Mouse (Mus musculus) megakaryocyte, embryonic 14.5 days (primary cell): ENCODE results near the gene Slc25a48. TPM values are rescaled to one million over a fixed set of nuclear protein-coding genes. Genes with fewer than 3 reads are reported as not detected.

Source experiments
- H3K27me3 ChIP-seq: replicated peaks from 2 replicates; pipeline ENCODE3; 2012; ENCODE audit warnings: inconsistent platforms
- H3K36me3 ChIP-seq: replicated peaks from 2 replicates; pipeline ENCODE3; 2012; ENCODE audit warnings: low read length, inconsistent platforms, mixed read lengths
- H3K4me1 ChIP-seq: 2 replicates; pipeline ENCODE4 v1.6.1; 2012; ENCODE audit warnings: inconsistent platforms
- H3K4me3 ChIP-seq: replicated peaks from 2 replicates; pipeline ENCODE3; 2012; ENCODE audit warnings: moderate library complexity, mild to moderate bottlenecking, inconsistent platforms
- H3K9me3 ChIP-seq: 2 replicates; pipeline ENCODE4 v1.6.1; 2012; ENCODE audit warnings: inconsistent platforms
- FLI1 ChIP-seq: IDR thresholded peaks from 2 replicates; pipeline ENCODE4 v1.6.1; 2012; ENCODE audit warnings: low read length, inconsistent platforms, mixed read lengths
- GATA1 ChIP-seq: IDR thresholded peaks from 3 replicates; pipeline ENCODE4 v1.6.1; 2012; ENCODE audit warnings: mixed read lengths, low read length, inconsistent platforms, borderline replicate concordance
- polyA plus RNA-seq: library from polyadenylated mRNA; stranded (reverse); fragments of >175 nt; gene quantifications from 2 replicates; pipeline ENCODE4 v1.2.3, GENCODE M21; 2012; ENCODE audit warnings: low replicate concordance; ENCODE audit not compliant: insufficient read depth

The Slc25a48 gene
- polyA plus RNA-seq, 1 experiment, result not detected

DNA sequence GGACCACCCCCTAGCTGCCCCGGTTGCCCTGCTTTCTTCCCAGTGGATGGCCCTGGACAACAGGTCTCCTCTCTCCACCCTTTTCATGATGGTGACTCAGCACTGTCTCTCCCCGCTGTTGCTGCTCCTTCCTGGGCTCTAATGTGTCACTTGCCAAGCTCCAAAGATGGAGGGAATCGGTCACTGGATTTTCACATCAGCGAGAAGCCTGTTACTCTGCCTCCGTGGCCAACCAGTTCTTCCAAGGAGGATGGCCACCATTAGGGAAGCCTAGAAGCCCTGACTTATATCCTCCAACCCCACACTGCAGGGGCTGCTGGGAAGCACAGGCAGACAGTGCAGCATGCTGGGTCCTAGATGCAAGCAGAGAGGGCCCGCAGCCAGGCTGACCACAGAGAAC, 33.1 kb downstream of the Slc25a48 start:
- peaks cover 12% of the 10 kb centered on the region for H3K27me3 ChIP-seq
- no peak overlapping the region for H3K4me3 ChIP-seq
- H3K36me3 ChIP-seq, result no peaks in the 10 kb centered on the region
- no peaks in the 10 kb centered on the region for H3K9me3 ChIP-seq
- TF ChIP-seq FLI1 (no peak), GATA1 (no peak)
- no peaks in the 10 kb centered on the region; the same call in 1 of the 2 replicates for H3K4me1 ChIP-seq

DNA sequence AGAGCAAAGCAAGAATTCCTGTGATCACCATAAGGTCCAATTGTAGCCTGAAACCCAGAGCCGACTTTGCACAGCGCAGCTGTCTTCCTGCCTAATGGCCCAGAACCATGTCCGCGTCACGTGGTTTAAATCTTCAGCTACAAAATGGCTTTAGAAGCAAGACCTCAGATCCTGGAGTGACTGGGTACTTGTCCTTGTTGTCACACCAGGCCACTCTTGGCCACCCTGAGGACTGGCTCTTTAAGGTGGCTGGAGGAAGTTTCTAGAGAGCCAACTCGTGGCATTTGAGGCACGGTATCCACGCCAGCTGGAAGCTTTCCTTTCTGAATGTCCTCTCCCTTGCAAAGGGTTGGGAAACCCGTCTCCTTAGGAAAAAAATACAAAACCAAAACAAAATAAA, 33.8 kb downstream of the Slc25a48 start:
- Histone ChIP-seq H3K4me3 (no peak overlapping the region), H3K4me1 (peaks cover 6% of the 10 kb centered on the region; the same call in 1 of the 2 replicates), H3K36me3 (no peaks in the 10 kb centered on the region), H3K9me3 (no peaks in the 10 kb centered on the region), H3K27me3 (peaks cover 14% of the 10 kb centered on the region)
- TF ChIP-seq GATA1 (no peak), FLI1 (no peak)

DNA sequence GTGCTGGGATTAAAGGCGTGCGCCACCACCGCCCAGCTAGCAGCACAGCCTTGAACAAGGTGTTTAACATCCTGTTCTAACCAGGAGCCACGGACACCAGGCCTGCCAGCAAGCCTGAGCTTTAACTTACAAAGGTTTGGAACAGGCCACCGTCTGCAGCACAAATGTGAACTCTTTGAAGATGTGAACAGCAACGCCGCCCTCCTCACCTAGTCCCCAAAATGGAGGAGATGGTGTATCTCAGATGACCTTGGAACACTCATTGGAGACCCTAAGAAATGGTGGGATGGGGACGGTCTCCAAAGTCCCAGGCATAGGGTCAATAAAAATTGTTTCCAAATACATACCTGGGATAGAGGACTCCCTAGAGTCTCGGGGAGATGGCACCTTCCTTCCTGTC, 34.5 kb downstream of the Slc25a48 start:
- H3K27me3 ChIP-seq, result peaks cover 16% of the 10 kb centered on the region
- H3K4me3 ChIP-seq, result no peak overlapping the region
- no peak for TF ChIP-seq GATA1
- TF ChIP-seq FLI1, result no peak
- no peaks in the 10 kb centered on the region for H3K9me3 ChIP-seq
- H3K4me1 ChIP-seq, result peaks cover 6% of the 10 kb centered on the region; the same call in 1 of the 2 replicates
- H3K36me3 ChIP-seq, result no peaks in the 10 kb centered on the region

GRCm38 (mm10) chr13:56475363-56475762, 37.2 kb downstream of the Slc25a48 start:
- peaks cover 6% of the 10 kb centered on the region; the same call in 1 of the 2 replicates for H3K4me1 ChIP-seq
- TF ChIP-seq GATA1 (no peak), FLI1 (no peak)
- peak overlapping the region; percentile 62 for H3K4me3 ChIP-seq
- no peaks in the 10 kb centered on the region for H3K9me3 ChIP-seq
- H3K36me3 ChIP-seq, result no peaks in the 10 kb centered on the region
- peaks cover 24% of the 10 kb centered on the region for H3K27me3 ChIP-seq

- peaks cover 6% of the 10 kb centered on the region; the same call in 1 of the 2 replicates for H3K4me1 ChIP-seq
- no peaks in the 10 kb centered on the region for H3K36me3 ChIP-seq
- H3K27me3 ChIP-seq, result peaks cover 22% of the 10 kb centered on the region
- TF ChIP-seq FLI1, result no peak
- TF ChIP-seq GATA1, result no peak
- no peaks in the 10 kb centered on the region for H3K9me3 ChIP-seq
- no peak overlapping the region for H3K4me3 ChIP-seq
These were observed 38.6 kb downstream of the Slc25a48 start for GRCm38 (mm10) chr13:56476790-56477189.

DNA sequence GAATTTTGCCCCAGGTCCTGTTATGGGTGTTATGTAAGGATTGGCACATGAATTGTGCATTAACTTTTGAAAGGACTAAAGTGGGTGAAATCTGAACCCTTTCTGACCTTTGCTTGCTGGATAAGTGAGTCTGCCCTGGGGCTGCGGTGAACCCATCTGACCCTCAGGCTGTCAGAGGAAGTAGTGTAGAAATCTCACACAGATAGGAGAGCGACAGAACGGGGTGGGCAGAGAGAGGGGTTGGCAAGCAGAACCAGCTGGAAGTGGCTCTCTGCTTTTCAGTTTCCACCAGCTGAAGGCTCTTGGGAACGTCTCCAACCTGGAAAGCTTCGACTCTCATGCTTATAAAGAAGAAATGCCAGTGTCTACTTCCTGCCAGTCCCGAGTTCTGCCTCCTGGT, 39.1 kb downstream of the Slc25a48 start:
- Histone ChIP-seq H3K27me3 (peaks cover 22% of the 10 kb centered on the region), H3K36me3 (no peaks in the 10 kb centered on the region), H3K4me3 (no peak overlapping the region), H3K9me3 (no peaks in the 10 kb centered on the region), H3K4me1 (peaks cover 6% of the 10 kb centered on the region; the same call in 1 of the 2 replicates)
- TF ChIP-seq FLI1, result no peak
- TF ChIP-seq GATA1, result no peak

- H3K27me3 ChIP-seq, result peaks cover 24% of the 10 kb centered on the region
- peaks cover 6% of the 10 kb centered on the region; the same call in 1 of the 2 replicates for H3K4me1 ChIP-seq
- no peak for TF ChIP-seq FLI1
- TF ChIP-seq GATA1, result no peak
- no peaks in the 10 kb centered on the region for H3K9me3 ChIP-seq
- no peak overlapping the region for H3K4me3 ChIP-seq
- H3K36me3 ChIP-seq, result no peaks in the 10 kb centered on the region
These were observed 39.9 kb downstream of the Slc25a48 start for GRCm38 (mm10) chr13:56478027-56478426.

DNA sequence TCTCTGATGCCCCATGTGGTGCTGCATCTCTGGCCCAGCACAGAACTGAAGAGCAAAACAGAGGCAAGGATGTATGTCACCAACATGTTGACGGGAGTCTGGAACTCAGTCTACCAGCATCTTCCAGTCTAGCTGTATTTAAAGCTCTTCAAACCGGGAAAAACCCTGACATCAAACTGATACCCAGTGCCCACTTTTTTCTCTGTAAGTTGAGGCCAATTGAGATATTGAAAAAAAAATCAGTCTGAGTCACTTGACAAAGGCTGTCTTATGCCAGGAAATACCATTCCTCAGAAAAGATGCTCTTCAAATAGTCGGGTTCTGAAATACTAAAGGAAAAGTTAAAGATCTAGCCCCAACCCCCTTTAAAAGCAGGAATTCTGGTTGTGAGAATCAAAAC, 44.0 kb downstream of the Slc25a48 start, which contains the start of gene Il9:
Gene Il9 (minus strand): TSS at position 101 of the 400 bp plus-strand sequence.
- Histone ChIP-seq H3K4me1 (no peaks in the 10 kb centered on the region; the same call in 1 of the 2 replicates), H3K4me3 (no peak within 1 kb of the TSS), H3K27me3 (peaks cover 23% of the 10 kb centered on the region), H3K36me3 (no peaks in the 10 kb centered on the region), H3K9me3 (no peaks in the 10 kb centered on the region)
- TF ChIP-seq GATA1 (no peak), FLI1 (no peak)

DNA sequence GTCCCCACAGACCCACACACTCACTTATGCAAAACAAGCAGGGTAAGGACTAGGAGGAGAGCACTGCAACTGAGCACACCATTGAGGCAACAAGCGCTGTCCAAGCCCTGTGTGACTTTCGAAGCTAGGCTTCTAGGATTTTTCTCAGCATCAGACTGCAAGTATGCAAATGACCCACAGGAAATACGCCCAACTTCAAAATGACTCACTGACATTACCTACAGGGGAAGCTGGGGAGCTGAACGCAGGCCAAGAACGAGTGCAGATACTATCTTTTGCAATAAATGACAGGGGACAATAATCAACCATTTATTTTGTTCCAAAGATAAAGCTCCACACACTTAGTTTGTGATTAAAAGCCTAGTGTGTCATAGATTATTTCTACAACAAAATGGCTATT, 49.9 kb downstream of the Slc25a48 start:
- no peak for TF ChIP-seq FLI1
- TF ChIP-seq GATA1, result no peak
- Histone ChIP-seq H3K9me3 (peaks cover 12% of the 10 kb centered on the region), H3K4me1 (no peaks in the 10 kb centered on the region), H3K4me3 (no peak overlapping the region), H3K36me3 (no peaks in the 10 kb centered on the region), H3K27me3 (peaks cover 6% of the 10 kb centered on the region)

DNA sequence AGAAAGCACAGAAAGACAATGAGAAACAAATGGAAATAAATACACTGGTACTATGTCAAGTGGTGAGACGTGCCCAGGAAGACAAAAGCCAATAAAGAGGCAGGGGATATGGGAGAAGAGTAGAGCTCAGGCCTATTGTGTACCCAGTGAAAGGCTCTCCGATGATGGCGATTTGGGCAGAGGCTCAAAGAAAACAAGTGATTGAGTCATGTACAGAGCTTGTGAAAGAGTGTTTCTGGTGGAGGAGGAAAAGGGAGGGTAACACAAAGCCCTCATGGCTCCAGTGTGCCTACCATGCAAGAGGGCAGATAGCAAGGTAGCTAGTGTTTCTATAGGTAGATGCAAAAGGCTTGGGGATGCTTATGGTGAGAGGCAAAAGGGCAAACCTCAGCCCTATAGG, 56.3 kb downstream of the Slc25a48 start:
- Histone ChIP-seq H3K9me3 (peaks cover 21% of the 10 kb centered on the region), H3K36me3 (no peaks in the 10 kb centered on the region), H3K27me3 (no peaks in the 10 kb centered on the region), H3K4me1 (no peaks in the 10 kb centered on the region), H3K4me3 (no peak overlapping the region)
- no peak for TF ChIP-seq GATA1
- TF ChIP-seq FLI1, result no peak
